Mouse (Mus musculus) intestine, embryonic 15.5 days (tissue): ENCODE measurements around the gene Hoxb2. TPM values are rescaled to one million over a fixed set of nuclear protein-coding genes. Genes with fewer than 3 reads are reported as not detected.

Experiments used
- ATAC-seq: fragments of 200-750 bp; cut with Nextera tagmentation; 2 replicates; pipeline ENCODE4 v1.8.0; 2017; ENCODE audit warnings: moderate TSS enrichment, moderate library complexity
- H3K27ac ChIP-seq: fragments of 300-500 bp; sonication (generic); 2 replicates; pipeline ENCODE4 v1.5.1; 2015; ENCODE audit warnings: mild to moderate bottlenecking, inconsistent platforms
- H3K27me3 ChIP-seq: fragments of 300-500 bp; sonication (generic); replicated peaks from 2 replicates; pipeline ENCODE4 v1.6.1; 2015; ENCODE audit warnings: inconsistent platforms
- H3K36me3 ChIP-seq: fragments of 300-500 bp; sonication (generic); 2 replicates; pipeline ENCODE4 v1.6.1; 2015; ENCODE audit warnings: inconsistent platforms
- H3K4me1 ChIP-seq: fragments of 300-500 bp; sonication (generic); replicated peaks from 2 replicates; pipeline ENCODE4 v1.6.1; 2015; ENCODE audit warnings: inconsistent platforms
- H3K4me2 ChIP-seq: fragments of 300-500 bp; sonication (generic); replicated peaks from 2 replicates; pipeline ENCODE4 v1.6.1; 2015; ENCODE audit warnings: mild to moderate bottlenecking, inconsistent platforms
- H3K4me3 ChIP-seq: fragments of 300-500 bp; sonication (generic); replicated peaks from 2 replicates; pipeline ENCODE4 v1.5.1; 2015; ENCODE audit warnings: inconsistent platforms
- H3K9ac ChIP-seq: fragments of 300-500 bp; sonication (generic); 2 replicates; pipeline ENCODE4 v1.6.1; 2015; ENCODE audit warnings: inconsistent platforms
- H3K9me3 ChIP-seq: fragments of 300-500 bp; sonication (generic); 2 replicates; pipeline ENCODE4 v1.6.1; 2016; ENCODE audit warnings: inconsistent platforms
- WGBS: fragments of 180-500 bp; shearing (Covaris S2); methylation state at CpG from one replicate; pipeline ENCODE4 v1.1.7; 2015; 5-methylcytosine and 5-hydroxymethylcytosine counted together
- polyA plus RNA-seq: library from polyadenylated mRNA; unstranded; fragments of >200 nt; fragmentation: Nextera tagmentation; extraction: Ambion mirVana; gene quantifications from 2 replicates; pipeline ENCODE4 v1.2.1, GENCODE M21; 2015

The Hoxb2 gene
- polyA plus RNA-seq, 1 experiment from 2014 or later, result 19.8 TPM

DNA sequence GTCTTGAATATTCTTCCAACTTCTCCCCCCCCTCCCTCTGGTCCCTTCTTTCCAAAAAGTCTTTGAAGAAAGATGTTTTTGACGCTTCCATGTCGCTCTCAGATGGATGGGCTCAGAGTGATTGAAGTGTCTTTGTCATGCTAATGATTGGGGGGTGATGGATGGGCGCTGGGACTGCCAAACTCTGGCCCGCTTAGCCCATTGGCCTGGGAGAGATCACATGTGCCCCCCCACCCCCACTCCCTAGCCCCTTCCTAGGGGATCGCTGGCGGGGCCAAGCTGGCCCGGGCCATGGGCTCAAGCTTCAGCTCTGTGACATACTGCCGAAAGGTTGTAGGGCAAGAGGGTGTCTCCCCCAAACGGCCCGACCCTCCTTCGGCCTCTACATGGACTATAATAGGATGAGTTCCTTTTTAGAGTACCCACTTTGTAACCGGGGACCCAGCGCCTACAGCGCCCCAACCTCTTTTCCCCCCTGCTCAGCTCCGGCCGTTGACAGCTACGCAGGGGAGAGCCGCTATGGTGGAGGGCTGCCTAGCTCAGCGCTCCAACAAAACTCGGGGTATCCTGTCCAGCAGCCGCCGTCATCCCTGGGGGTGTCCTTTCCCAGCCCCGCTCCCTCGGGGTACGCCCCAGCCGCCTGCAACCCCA lies 15.2 kb downstream of the Hoxb2 start, which contains the start of gene Hoxb1:
Hoxb1 (plus strand) TSS at position 312 of the 651 bp plus-strand sequence.
- Histone ChIP-seq H3K4me1 (peaks cover 12% of the 10 kb centered on the region), H3K27me3 (peaks cover 18% of the 10 kb centered on the region), H3K36me3 (no peaks in the 10 kb centered on the region), H3K9me3 (no peaks in the 10 kb centered on the region), H3K4me2 (peak within 1 kb of the TSS; percentile 45), H3K9ac (no peak within 1 kb of the TSS), H3K4me3 (0 out of 2 replicates have a peak within 1 kb of the TSS, but pooled peaks have one; percentile 5), H3K27ac (no peak within 1 kb of the TSS)
- ATAC-seq, result no peak
- 40% methylated on average over 26 of the region's 26 CpGs for WGBS

DNA sequence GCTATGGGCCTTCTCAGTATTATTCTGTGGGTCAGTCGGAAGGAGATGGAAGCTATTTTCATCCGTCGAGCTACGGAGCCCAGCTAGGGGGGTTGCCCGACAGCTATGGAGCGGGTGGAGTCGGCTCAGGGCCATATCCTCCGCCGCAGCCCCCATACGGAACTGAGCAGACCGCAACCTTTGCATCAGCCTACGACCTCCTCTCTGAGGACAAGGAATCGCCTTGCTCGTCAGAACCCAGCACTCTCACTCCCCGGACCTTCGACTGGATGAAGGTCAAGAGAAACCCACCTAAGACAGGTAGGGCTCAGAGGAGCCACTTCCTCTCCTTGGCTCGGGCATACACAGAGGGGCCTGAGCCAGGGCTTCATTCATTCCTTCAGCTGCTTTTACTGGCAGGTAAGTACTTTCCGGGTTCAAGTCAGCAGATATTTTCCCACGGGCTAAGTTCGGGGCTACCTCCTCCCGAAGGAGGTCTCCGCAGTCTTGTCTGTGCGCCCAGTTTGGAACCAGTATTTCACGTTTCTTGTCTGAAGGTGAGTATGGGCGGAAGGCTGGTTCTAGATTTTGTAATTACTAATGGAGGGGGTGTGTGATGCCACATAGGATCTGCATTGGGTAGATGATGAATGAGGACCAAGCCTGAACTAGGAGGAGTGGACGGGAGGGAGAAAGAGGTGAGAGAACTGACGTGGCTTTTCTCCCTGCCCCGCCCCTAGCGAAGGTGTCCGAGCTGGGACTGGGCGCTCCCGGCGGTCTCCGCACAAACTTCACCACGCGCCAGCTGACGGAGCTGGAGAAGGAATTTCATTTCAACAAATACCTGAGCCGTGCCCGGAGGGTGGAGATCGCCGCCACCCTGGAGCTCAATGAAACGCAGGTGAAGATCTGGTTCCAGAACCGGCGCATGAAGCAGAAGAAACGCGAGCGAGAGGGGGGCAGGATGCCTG lies 16.0 kb downstream of the Hoxb2 start:
- no peaks in the 10 kb centered on the region for H3K36me3 ChIP-seq
- 0 out of 2 replicates have a peak overlapping the region, but pooled peaks have one; percentile 5 for H3K4me3 ChIP-seq
- no peak overlapping the region for H3K27ac ChIP-seq
- peaks cover 18% of the 10 kb centered on the region for H3K27me3 ChIP-seq
- ATAC-seq, result peak; percentile 25; the same call in 1 of the 2 replicates
- H3K4me2 ChIP-seq, result peak overlapping the region; percentile 45
- peaks cover 12% of the 10 kb centered on the region for H3K4me1 ChIP-seq
- H3K9ac ChIP-seq, result no peak overlapping the region
- H3K9me3 ChIP-seq, result no peaks in the 10 kb centered on the region
- WGBS, result 17% methylated on average over 47 of the region's 47 CpGs

GRCm38 (mm10) chr11:96367141-96367540 lies 16.8 kb downstream of the Hoxb2 start:
- no peak for ATAC-seq
- H3K27me3 ChIP-seq, result peaks cover 18% of the 10 kb centered on the region
- no peak overlapping the region for H3K4me2 ChIP-seq
- no peaks in the 10 kb centered on the region for H3K36me3 ChIP-seq
- H3K9ac ChIP-seq, result no peak overlapping the region
- no peaks in the 10 kb centered on the region for H3K9me3 ChIP-seq
- 67% methylated on average over 6 of the region's 6 CpGs for WGBS
- no peak overlapping the region for H3K4me3 ChIP-seq
- peaks cover 12% of the 10 kb centered on the region for H3K4me1 ChIP-seq
- no peak overlapping the region for H3K27ac ChIP-seq

- peaks cover 18% of the 10 kb centered on the region for H3K27me3 ChIP-seq
- WGBS, result 55% methylated on average over 5 of the region's 5 CpGs
- H3K4me2 ChIP-seq, result no peak overlapping the region
- peaks cover 17% of the 10 kb centered on the region for H3K4me1 ChIP-seq
- H3K36me3 ChIP-seq, result no peaks in the 10 kb centered on the region
- ATAC-seq, result no peak
- H3K9ac ChIP-seq, result no peak overlapping the region
- no peaks in the 10 kb centered on the region for H3K9me3 ChIP-seq
- no peak overlapping the region for H3K27ac ChIP-seq
- no peak overlapping the region for H3K4me3 ChIP-seq
Measured at GRCm38 (mm10) chr11:96368686-96369085, 18.4 kb downstream of the Hoxb2 start.

- no peak for ATAC-seq
- Histone ChIP-seq H3K9ac (no peak overlapping the region), H3K27me3 (peaks cover 18% of the 10 kb centered on the region), H3K4me2 (no peak overlapping the region), H3K27ac (no peak overlapping the region), H3K9me3 (no peaks in the 10 kb centered on the region), H3K4me3 (no peak overlapping the region), H3K4me1 (peaks cover 17% of the 10 kb centered on the region), H3K36me3 (no peaks in the 10 kb centered on the region)
- WGBS, result 54% methylated on average over 7 of the region's 7 CpGs
Measured at GRCm38 (mm10) chr11:96369140-96369539, 18.8 kb downstream of the Hoxb2 start.

GRCm38 (mm10) chr11:96371726-96372125 lies 21.4 kb downstream of the Hoxb2 start:
- H3K27ac ChIP-seq, result no peak overlapping the region

GRCm38 (mm10) chr11:96372519-96372918 lies 22.2 kb downstream of the Hoxb2 start:
- Histone ChIP-seq H3K36me3 (no peaks in the 10 kb centered on the region), H3K9me3 (no peaks in the 10 kb centered on the region), H3K9ac (no peak overlapping the region), H3K4me1 (peaks cover 8% of the 10 kb centered on the region; the same call in 1 of the 2 replicates), H3K4me2 (no peak overlapping the region), H3K27me3 (0 out of 2 replicates have a peak, but pooled peaks cover 9% of the 10 kb centered on the region), H3K27ac (no peak overlapping the region), H3K4me3 (no peak overlapping the region)
- no peak for ATAC-seq
- WGBS, result 11% methylated on average over 3 of the region's 3 CpGs

More at GRCm38 (mm10) chr11:96371726-96372125, 21.4 kb downstream of the Hoxb2 start:
- Histone ChIP-seq H3K4me1 (peaks cover 8% of the 10 kb centered on the region; the same call in 1 of the 2 replicates), H3K36me3 (no peaks in the 10 kb centered on the region), H3K27me3 (peaks cover 9% of the 10 kb centered on the region; the same call in 1 of the 2 replicates), H3K9ac (no peak overlapping the region), H3K4me2 (no peak overlapping the region), H3K9me3 (no peaks in the 10 kb centered on the region), H3K4me3 (no peak overlapping the region)
- WGBS, result 47% methylated on average over 3 of the region's 3 CpGs
- ATAC-seq, result no peak

DNA sequence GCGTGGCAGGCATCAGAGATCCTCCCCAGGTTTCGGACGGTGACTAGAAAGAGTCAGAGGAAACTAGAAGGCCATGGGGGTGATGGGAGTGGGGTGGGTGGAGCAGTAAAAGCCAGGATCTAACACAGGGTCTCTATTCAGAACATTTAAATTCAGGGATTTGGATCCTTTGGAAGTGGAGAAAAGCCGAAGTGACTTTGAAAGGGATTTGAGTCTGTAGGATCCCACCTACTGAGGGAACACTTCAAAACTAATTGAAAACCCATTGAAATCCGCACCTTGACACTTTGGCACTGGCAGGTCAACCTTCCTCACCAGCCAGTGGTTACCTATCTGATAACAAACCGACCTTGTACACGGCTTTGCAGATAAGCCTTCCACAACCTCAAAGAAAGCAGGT lies 24.5 kb downstream of the Hoxb2 start:
- H3K4me2 ChIP-seq, result no peak overlapping the region

DNA sequence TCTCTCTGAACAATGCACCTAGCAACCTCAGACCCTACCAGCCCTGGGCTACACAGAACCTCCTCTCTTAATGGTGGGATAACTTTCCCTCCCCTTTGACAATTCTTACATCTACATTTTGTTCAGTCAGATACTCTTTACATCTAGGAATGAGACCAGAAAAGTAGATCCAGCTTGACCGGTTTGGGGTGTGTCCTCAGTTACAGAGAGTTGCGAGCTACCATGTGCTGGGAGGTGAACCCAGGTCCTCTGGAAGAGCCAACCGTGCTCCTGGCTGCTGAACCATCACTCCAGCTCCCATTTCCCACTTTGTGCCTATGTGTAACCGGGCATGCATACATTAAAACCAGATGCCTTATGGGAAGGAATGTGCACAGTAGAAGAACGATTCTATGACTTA lies 33.1 kb downstream of the Hoxb2 start:
- Histone ChIP-seq H3K4me2 (no peak overlapping the region), H3K9me3 (no peaks in the 10 kb centered on the region), H3K27me3 (no peaks in the 10 kb centered on the region), H3K4me1 (0 out of 2 replicates have a peak, but pooled peaks cover 4% of the 10 kb centered on the region), H3K9ac (no peak overlapping the region), H3K27ac (0 out of 2 replicates have a peak overlapping the region, but pooled peaks have one; percentile 27), H3K4me3 (no peak overlapping the region), H3K36me3 (no peaks in the 10 kb centered on the region)
- WGBS, result 63% methylated on average over 5 of the region's 5 CpGs
- no peak for ATAC-seq

More for the DNA sequence above, 24.5 kb downstream of the Hoxb2 start:
- no peak overlapping the region for H3K27ac ChIP-seq
- WGBS, result 61% methylated on average over 7 of the region's 7 CpGs
- no peaks in the 10 kb centered on the region for H3K9me3 ChIP-seq
- H3K4me1 ChIP-seq, result peaks cover 8% of the 10 kb centered on the region; the same call in 1 of the 2 replicates
- no peaks in the 10 kb centered on the region for H3K27me3 ChIP-seq
- H3K4me3 ChIP-seq, result no peak overlapping the region
- H3K9ac ChIP-seq, result no peak overlapping the region
- H3K36me3 ChIP-seq, result no peaks in the 10 kb centered on the region
- ATAC-seq, result no peak

- Histone ChIP-seq H3K9ac (no peak overlapping the region), H3K4me3 (no peak overlapping the region), H3K4me1 (0 out of 2 replicates have a peak, but pooled peaks cover 8% of the 10 kb centered on the region), H3K36me3 (no peaks in the 10 kb centered on the region), H3K27ac (no peak overlapping the region), H3K9me3 (no peaks in the 10 kb centered on the region), H3K4me2 (no peak overlapping the region), H3K27me3 (no peaks in the 10 kb centered on the region)
- WGBS, result 75% methylated on average over 2 of the region's 2 CpGs
- no peak for ATAC-seq
Measured at GRCm38 (mm10) chr11:96387635-96388034, 37.3 kb downstream of the Hoxb2 start.

GRCm38 (mm10) chr11:96396772-96397626 lies 46.7 kb downstream of the Hoxb2 start:
- Histone ChIP-seq H3K9ac (no peak overlapping the region), H3K27ac (peak overlapping the region; percentile 33; the same call in 1 of the 2 replicates), H3K36me3 (no peaks in the 10 kb centered on the region), H3K9me3 (no peaks in the 10 kb centered on the region), H3K4me1 (peaks cover 18% of the 10 kb centered on the region), H3K27me3 (no peaks in the 10 kb centered on the region), H3K4me3 (no peak overlapping the region), H3K4me2 (no peak overlapping the region; the same call in 1 of the 2 replicates)
- peak; percentile 75 for ATAC-seq
- 14% methylated on average over 15 of the region's 15 CpGs for WGBS
